Mouse (Mus musculus) hindbrain, embryonic 14.5 days (tissue): ENCODE measurements around the gene Neu3. TPM values are rescaled to one million over a fixed set of nuclear protein-coding genes. Genes with fewer than 3 reads are reported as not detected.

Experiments
- ATAC-seq: fragments of 200-750 bp; cut with Nextera tagmentation; 2 replicates; pipeline ENCODE4 v1.8.0; 2017; ENCODE audit warnings: moderate number of reproducible peaks, mild to moderate bottlenecking, moderate TSS enrichment, moderate library complexity; ENCODE audit not compliant: low FRiP score
- DNase-seq: peaks from one replicate; pipeline ENCODE4 v3.0.0-alpha.2; 2015; ENCODE audit warnings: low spot score
- H3K27ac ChIP-seq: fragments of 300-500 bp; sonication (generic); 2 replicates; pipeline ENCODE4 v1.5.1; 2014; ENCODE audit warnings: mild to moderate bottlenecking, moderate library complexity
- H3K27me3 ChIP-seq: fragments of 300-500 bp; sonication (generic); 2 replicates; pipeline ENCODE4 v1.6.1; 2014; ENCODE audit warnings: mild to moderate bottlenecking, low read length, mixed read lengths; ENCODE audit not compliant: control insufficient read depth, insufficient read depth
- H3K36me3 ChIP-seq: fragments of 300-500 bp; sonication (generic); replicated peaks from 2 replicates; pipeline ENCODE4 v1.6.1; 2014; ENCODE audit not compliant: control insufficient read depth, insufficient read depth
- H3K4me1 ChIP-seq: fragments of 300-500 bp; sonication (generic); replicated peaks from 2 replicates; pipeline ENCODE4 v1.6.1; 2014; ENCODE audit warnings: antibody characterized with exemption, low read length, mixed read lengths; ENCODE audit not compliant: control insufficient read depth, insufficient read depth
- H3K4me2 ChIP-seq: fragments of 300-500 bp; sonication (generic); replicated peaks from 2 replicates; pipeline ENCODE4 v1.6.1; 2014; ENCODE audit warnings: mild to moderate bottlenecking, moderate library complexity
- H3K4me3 ChIP-seq: fragments of 300-500 bp; sonication (generic); replicated peaks from 2 replicates; pipeline ENCODE4 v1.5.1; 2014; ENCODE audit warnings: mild to moderate bottlenecking, low read length
- H3K9ac ChIP-seq: fragments of 300-500 bp; sonication (generic); 2 replicates; pipeline ENCODE4 v1.6.1; 2014
- H3K9me3 ChIP-seq: fragments of 300-500 bp; sonication (generic); 2 replicates; pipeline ENCODE4 v1.6.1; 2016; ENCODE audit warnings: low read length; ENCODE audit not compliant: control insufficient read depth
- WGBS: fragments of 180-500 bp; shearing (Covaris S2); extraction: QIAGEN DNeasy Blood & Tissue Kit; methylation state at CpG from one replicate; pipeline ENCODE4 v1.1.7; 2014; 5-methylcytosine and 5-hydroxymethylcytosine counted together
- polyA plus RNA-seq: library from polyadenylated mRNA; unstranded; fragments of >200 nt; fragmentation: Nextera tagmentation; extraction: Ambion mirVana; gene quantifications from 2 replicates; pipeline ENCODE4 v1.2.1, GENCODE M21; 2014

Gene Neu3
- polyA plus RNA-seq, 1 experiment from 2014 or later = 2.2 TPM

- ATAC-seq = no peak
- H3K4me3 ChIP-seq = no peak overlapping the region
- no peaks in the 10 kb centered on the region for H3K9me3 ChIP-seq
- peaks cover 60% of the 10 kb centered on the region for H3K36me3 ChIP-seq
- no peaks in the 10 kb centered on the region for H3K27me3 ChIP-seq
- 91% methylated on average over 6 of the region's 6 CpGs for WGBS
- no peaks in the 10 kb centered on the region for H3K4me1 ChIP-seq
- no peak overlapping the region for H3K4me2 ChIP-seq
- no peak overlapping the region for H3K9ac ChIP-seq
- H3K27ac ChIP-seq = peak overlapping the region; percentile 3; the same call in 1 of the 2 replicates
- no peak for DNase-seq
Measured at GRCm38 (mm10) chr7:99837358-99838071, 9.3 kb upstream of the Neu3 start.

DNA sequence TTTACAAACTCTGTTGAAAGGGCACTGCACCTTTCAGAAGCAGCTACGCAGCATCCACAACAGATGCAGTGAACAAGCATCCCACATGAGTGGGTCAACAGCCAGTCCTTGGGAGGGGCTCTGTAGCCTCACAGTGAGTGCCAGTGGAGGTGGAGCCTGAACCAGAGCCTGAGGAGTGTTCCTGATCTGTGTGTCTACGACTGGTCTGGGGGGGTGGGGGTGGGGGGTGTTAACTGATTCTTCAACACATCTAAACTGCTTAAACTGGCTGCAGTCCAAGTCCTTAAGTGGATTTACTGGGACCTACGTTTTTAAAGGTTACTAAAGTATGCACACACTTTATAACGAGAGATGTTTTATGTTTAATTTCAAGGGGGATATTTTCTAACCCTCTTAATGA lies 8.6 kb upstream of the Neu3 start:
- ATAC-seq = no peak
- no peaks in the 10 kb centered on the region for H3K4me1 ChIP-seq
- no peaks in the 10 kb centered on the region for H3K27me3 ChIP-seq
- peaks cover 52% of the 10 kb centered on the region for H3K36me3 ChIP-seq
- no peak overlapping the region for H3K4me2 ChIP-seq
- no peaks in the 10 kb centered on the region for H3K9me3 ChIP-seq
- H3K4me3 ChIP-seq = no peak overlapping the region
- no peak for DNase-seq
- no peak overlapping the region for H3K27ac ChIP-seq
- WGBS = 72% methylated on average over 4 of the region's 4 CpGs
- H3K9ac ChIP-seq = no peak overlapping the region

DNA sequence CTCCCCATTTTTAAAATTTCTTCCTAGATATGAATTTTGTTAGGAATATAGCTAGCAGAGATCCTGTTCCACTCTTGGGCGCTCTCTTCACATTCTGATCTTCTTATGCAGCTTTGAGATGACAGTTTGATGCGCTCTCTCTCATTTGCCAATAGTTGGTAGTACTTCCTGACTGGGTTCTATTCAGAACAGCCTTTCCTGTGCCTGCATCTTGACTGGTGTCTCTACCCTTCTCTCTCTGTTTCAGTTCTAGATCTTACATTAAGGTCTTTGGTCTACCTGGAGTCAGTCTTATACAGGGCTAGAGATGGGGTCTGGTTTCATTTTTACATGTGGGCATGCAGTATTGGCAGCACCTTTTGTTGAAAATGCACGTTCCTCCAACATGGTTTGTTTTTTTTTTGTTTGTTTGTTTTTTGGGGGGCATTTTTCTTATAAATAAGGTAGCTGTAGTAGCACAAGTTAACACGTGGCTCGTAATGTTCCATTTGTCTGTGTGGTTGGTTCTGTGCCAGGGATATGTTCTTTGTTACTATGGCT lies 6.2 kb upstream of the Neu3 start:
- WGBS = 90% methylated on average over 5 of the region's 5 CpGs
- DNase-seq (no peak), ATAC-seq (no peak)
- Histone ChIP-seq H3K4me2 (no peak overlapping the region), H3K36me3 (peaks cover 30% of the 10 kb centered on the region), H3K9me3 (no peaks in the 10 kb centered on the region), H3K4me3 (no peak overlapping the region), H3K27ac (no peak overlapping the region), H3K27me3 (no peaks in the 10 kb centered on the region), H3K4me1 (no peaks in the 10 kb centered on the region), H3K9ac (no peak overlapping the region)

GRCm38 (mm10) chr7:99833846-99834222 lies 5.6 kb upstream of the Neu3 start:
- H3K27me3 ChIP-seq = no peaks in the 10 kb centered on the region
- ATAC-seq (no peak), DNase-seq (no peak)
- WGBS = 92% methylated on average over 2 of the region's 2 CpGs
- H3K9ac ChIP-seq = no peak overlapping the region
- H3K4me3 ChIP-seq = no peak overlapping the region
- peaks cover 25% of the 10 kb centered on the region for H3K36me3 ChIP-seq
- no peaks in the 10 kb centered on the region for H3K4me1 ChIP-seq
- no peak overlapping the region for H3K4me2 ChIP-seq
- no peak overlapping the region for H3K27ac ChIP-seq
- H3K9me3 ChIP-seq = no peaks in the 10 kb centered on the region

GRCm38 (mm10) chr7:99833115-99833845 lies 5.1 kb upstream of the Neu3 start:
- no peak for DNase-seq
- H3K36me3 ChIP-seq = peaks cover 19% of the 10 kb centered on the region
- no peaks in the 10 kb centered on the region for H3K4me1 ChIP-seq
- no peaks in the 10 kb centered on the region for H3K9me3 ChIP-seq
- no peak overlapping the region for H3K4me3 ChIP-seq
- no peak for ATAC-seq
- H3K27ac ChIP-seq = no peak overlapping the region
- H3K9ac ChIP-seq = no peak overlapping the region
- H3K27me3 ChIP-seq = no peaks in the 10 kb centered on the region
- H3K4me2 ChIP-seq = no peak overlapping the region
- 85% methylated on average over 5 of the region's 5 CpGs for WGBS

DNA sequence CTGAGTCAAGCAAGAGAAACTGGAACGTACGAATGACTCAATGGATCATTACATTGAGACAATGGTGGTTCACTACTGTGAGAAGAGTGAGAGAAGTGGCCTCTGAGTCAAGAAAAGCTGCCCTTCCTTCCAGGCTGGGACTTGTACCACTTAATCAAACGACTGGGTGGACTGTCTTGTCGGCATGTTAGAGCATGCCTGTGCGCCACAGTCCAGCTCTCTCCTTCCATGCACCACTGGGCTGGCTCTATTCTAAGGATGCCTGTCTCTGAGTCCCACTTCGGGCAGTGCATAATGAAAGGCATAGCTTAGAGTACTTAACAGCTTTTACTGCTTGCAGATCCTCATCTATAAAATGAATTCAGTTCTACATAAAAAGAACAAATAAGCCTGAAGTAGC lies 2.1 kb downstream of the Neu3 start:
- no peaks in the 10 kb centered on the region for H3K4me1 ChIP-seq
- 57% methylated on average over 6 of the region's 6 CpGs for WGBS
- no peak overlapping the region for H3K27ac ChIP-seq
- no peak overlapping the region for H3K4me3 ChIP-seq
- H3K27me3 ChIP-seq = no peaks in the 10 kb centered on the region
- no peak for DNase-seq
- ATAC-seq = no peak
- no peaks in the 10 kb centered on the region for H3K36me3 ChIP-seq
- no peak overlapping the region for H3K9ac ChIP-seq
- no peak overlapping the region for H3K4me2 ChIP-seq
- H3K9me3 ChIP-seq = no peaks in the 10 kb centered on the region

- no peak for DNase-seq
- no peaks in the 10 kb centered on the region for H3K36me3 ChIP-seq
- no peak overlapping the region for H3K4me2 ChIP-seq
- no peaks in the 10 kb centered on the region for H3K27me3 ChIP-seq
- no peak overlapping the region for H3K27ac ChIP-seq
- H3K4me1 ChIP-seq = no peaks in the 10 kb centered on the region
- no peak overlapping the region for H3K4me3 ChIP-seq
- no peak for ATAC-seq
- no peak overlapping the region for H3K9ac ChIP-seq
- H3K9me3 ChIP-seq = no peaks in the 10 kb centered on the region
- WGBS = 86% methylated on average over 9 of the region's 9 CpGs
Measured at GRCm38 (mm10) chr7:99825511-99825910, 2.7 kb downstream of the Neu3 start.

DNA sequence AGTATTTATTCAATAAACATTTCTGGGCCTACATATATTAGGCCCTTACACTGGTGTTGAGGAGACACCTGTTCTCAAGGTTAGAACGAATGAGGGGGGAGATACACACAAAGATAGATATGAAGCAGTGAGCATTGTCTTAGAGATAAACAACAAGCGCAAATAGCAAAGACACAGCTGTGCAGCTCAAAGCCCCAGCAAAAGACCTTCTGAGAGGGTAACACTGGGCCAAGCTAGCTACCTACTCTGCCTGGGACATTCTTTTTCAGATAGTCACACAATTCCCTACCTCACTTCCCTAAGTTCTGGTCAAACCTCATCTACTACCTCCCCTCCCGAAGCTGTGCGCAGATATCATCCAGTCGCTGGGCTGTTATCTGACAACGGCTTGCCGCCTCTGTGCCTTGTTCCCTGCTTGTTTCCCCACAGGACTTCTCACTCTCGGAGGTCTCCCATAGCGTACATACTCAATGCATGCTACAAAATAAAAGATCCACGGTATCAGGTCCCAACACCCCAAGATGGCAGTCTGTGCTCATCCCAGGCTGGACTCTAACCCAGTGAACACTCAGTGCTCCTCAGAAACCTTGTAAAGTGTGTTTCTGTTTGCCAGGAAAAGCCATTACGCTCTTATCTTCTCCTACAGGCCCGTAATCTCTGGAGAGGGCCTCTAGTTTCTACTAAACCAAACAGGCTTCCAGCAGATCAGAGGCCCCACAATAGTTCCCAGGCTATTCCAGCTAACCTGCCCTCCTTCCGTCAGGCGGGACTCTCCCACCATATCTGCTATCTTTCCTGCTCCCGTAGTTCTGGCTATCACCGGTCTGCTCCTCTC lies 3.4 kb downstream of the Neu3 start:
- no peaks in the 10 kb centered on the region for H3K27me3 ChIP-seq
- no peak overlapping the region for H3K9ac ChIP-seq
- H3K4me2 ChIP-seq = no peak overlapping the region
- no peak overlapping the region for H3K4me3 ChIP-seq
- no peak for ATAC-seq
- H3K9me3 ChIP-seq = no peaks in the 10 kb centered on the region
- H3K27ac ChIP-seq = no peak overlapping the region
- WGBS = 89% methylated on average over 16 of the region's 16 CpGs
- H3K36me3 ChIP-seq = no peaks in the 10 kb centered on the region
- H3K4me1 ChIP-seq = no peaks in the 10 kb centered on the region
- no peak for DNase-seq

DNA sequence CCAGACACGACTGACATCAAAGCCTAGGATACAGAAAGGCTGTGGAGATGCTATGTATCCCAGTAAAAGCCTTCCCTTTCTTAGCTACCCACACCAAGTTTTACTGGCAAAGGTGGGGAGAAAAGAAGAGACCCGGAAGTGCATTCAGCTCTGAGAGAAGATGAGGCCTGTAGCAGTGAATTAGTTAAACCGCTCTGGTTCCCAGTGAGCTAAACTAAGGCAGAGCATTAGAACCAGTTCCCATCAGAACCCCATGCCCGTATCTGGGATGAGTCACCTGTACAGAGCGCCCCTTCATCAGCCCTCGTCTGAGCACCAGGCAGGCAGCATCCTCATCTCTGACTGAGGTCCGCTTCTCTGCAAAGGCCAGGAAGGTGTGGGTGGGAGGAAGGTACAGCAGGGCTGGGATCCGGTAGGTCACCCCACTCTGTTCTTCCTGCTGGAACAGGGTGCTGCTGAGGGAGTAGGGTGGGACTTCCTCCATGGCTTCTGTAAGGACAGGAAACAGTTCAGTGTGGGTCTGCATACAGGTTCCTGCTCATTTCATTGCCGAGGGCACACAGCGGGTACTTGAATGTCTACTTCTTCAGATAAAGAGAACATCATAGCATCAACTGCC lies 5.1 kb downstream of the Neu3 start:
- Histone ChIP-seq H3K4me3 (no peak overlapping the region), H3K27ac (no peak overlapping the region)
- no peak for ATAC-seq

More for the DNA sequence above, 5.1 kb downstream of the Neu3 start:
- DNase-seq = no peak
- Histone ChIP-seq H3K27me3 (no peaks in the 10 kb centered on the region), H3K9me3 (no peaks in the 10 kb centered on the region), H3K4me2 (no peak overlapping the region), H3K9ac (no peak overlapping the region), H3K4me1 (no peaks in the 10 kb centered on the region), H3K36me3 (no peaks in the 10 kb centered on the region)
- WGBS = 85% methylated on average over 10 of the region's 10 CpGs
